Mouse (Mus musculus): ENCODE data around the gene Crhr1. TPM values are rescaled to one million over a fixed set of nuclear protein-coding genes. Genes with fewer than 3 reads are reported as not detected.
"Not testable (repeated sequence)": the region's sequence is repeated elsewhere in the genome, so short reads cannot be mapped to it uniquely, and the experiment has no call there.

Crhr1 gene
- total and polyA plus RNA-seq, 2 experiments from 2014 or later: 6.9 to 16.7 TPM

- no peaks in the 10 kb centered on the region for H3K36me3 ChIP-seq (ENCODE audit: insufficient read depth)
- H3K27ac ChIP-seq (ENCODE audit: low read depth, low read length): no peak overlapping the region
- no peak overlapping the region for H3K4me2 ChIP-seq (ENCODE audit: low read depth)
- ATAC-seq: no peak
- 75% methylated on average over 3 of the region's 3 CpGs for WGBS
- H3K9ac ChIP-seq: no peak overlapping the region
- DNase-seq: no peak
- no peaks in the 10 kb centered on the region for H3K27me3 ChIP-seq (ENCODE audit: insufficient read depth, low read length)
- H3K4me3 ChIP-seq (ENCODE audit: low read depth, low read length): no peak overlapping the region
- no peaks in the 10 kb centered on the region for H3K9me3 ChIP-seq (ENCODE audit: low read length)
- H3K4me1 ChIP-seq (ENCODE audit: insufficient read depth): no peaks in the 10 kb centered on the region; the same call in 1 of the 2 replicates
- no peak for TF ChIP-seq CTCF (IDR thresholded peaks at IDR 0.05; ENCODE audit: low read depth)
Measured at GRCm38 (mm10) chr11:104209041-104209440, 76.4 kb downstream of the Crhr1 start.

- Histone ChIP-seq H3K4me2 (ENCODE audit: low read depth) (no peak overlapping the region), H3K4me3 (ENCODE audit: low read depth, low read length) (no peak overlapping the region), H3K36me3 (ENCODE audit: insufficient read depth) (no peaks in the 10 kb centered on the region), H3K9ac (no peak overlapping the region), H3K27ac (ENCODE audit: low read depth, low read length) (no peak overlapping the region), H3K27me3 (ENCODE audit: insufficient read depth, low read length) (no peaks in the 10 kb centered on the region), H3K4me1 (ENCODE audit: insufficient read depth) (no peaks in the 10 kb centered on the region; the same call in 1 of the 2 replicates), H3K9me3 (ENCODE audit: low read length) (no peaks in the 10 kb centered on the region)
- ATAC-seq: no peak
- no peak for DNase-seq
- 80% methylated on average over 6 of the region's 6 CpGs for WGBS
- no peak for TF ChIP-seq CTCF (IDR thresholded peaks at IDR 0.05; ENCODE audit: low read depth)
Measured at GRCm38 (mm10) chr11:104211251-104211650, 78.6 kb downstream of the Crhr1 start.

- H3K4me3 ChIP-seq (ENCODE audit: low read depth, low read length); H3K27ac ChIP-seq (ENCODE audit: low read depth, low read length); DNase-seq; H3K27me3 ChIP-seq (ENCODE audit: insufficient read depth, low read length); H3K36me3 ChIP-seq (ENCODE audit: insufficient read depth); H3K4me1 ChIP-seq (ENCODE audit: insufficient read depth); H3K9me3 ChIP-seq (ENCODE audit: low read length); H3K9ac ChIP-seq; H3K4me2 ChIP-seq (ENCODE audit: low read depth); ATAC-seq: not testable (repeated sequence)
- 96% methylated on average over 5 of the region's 5 CpGs for WGBS
Measured at GRCm38 (mm10) chr11:104214128-104214527, 81.5 kb downstream of the Crhr1 start.

- no peak for ATAC-seq
- no peaks in the 10 kb centered on the region for H3K4me1 ChIP-seq (ENCODE audit: insufficient read depth)
- no peak overlapping the region for H3K4me3 ChIP-seq (ENCODE audit: low read depth, low read length)
- no peaks in the 10 kb centered on the region for H3K36me3 ChIP-seq (ENCODE audit: insufficient read depth)
- H3K9me3 ChIP-seq (ENCODE audit: low read length): no peaks in the 10 kb centered on the region
- 26% methylated on average over 3 of the region's 3 CpGs for WGBS
- TF ChIP-seq CTCF (IDR thresholded peaks at IDR 0.05; ENCODE audit: low read depth): no peak
- no peak overlapping the region for H3K27ac ChIP-seq (ENCODE audit: low read depth, low read length)
- H3K9ac ChIP-seq: no peak overlapping the region
- H3K27me3 ChIP-seq (ENCODE audit: insufficient read depth, low read length): no peaks in the 10 kb centered on the region
- no peak overlapping the region for H3K4me2 ChIP-seq (ENCODE audit: low read depth)
- DNase-seq: peak; percentile 34
Measured at GRCm38 (mm10) chr11:104218075-104218474, 85.4 kb downstream of the Crhr1 start.

GRCm38 (mm10) chr11:104220291-104220690, 87.6 kb downstream of the Crhr1 start:
- Histone ChIP-seq H3K36me3 (ENCODE audit: insufficient read depth) (no peaks in the 10 kb centered on the region), H3K9me3 (ENCODE audit: low read length) (no peaks in the 10 kb centered on the region), H3K27ac (ENCODE audit: low read depth, low read length) (no peak overlapping the region), H3K9ac (no peak overlapping the region), H3K4me2 (ENCODE audit: low read depth) (no peak overlapping the region), H3K4me3 (ENCODE audit: low read depth, low read length) (no peak overlapping the region), H3K4me1 (ENCODE audit: insufficient read depth) (no peaks in the 10 kb centered on the region), H3K27me3 (ENCODE audit: insufficient read depth, low read length) (no peaks in the 10 kb centered on the region)
- no peak for TF ChIP-seq CTCF (IDR thresholded peaks at IDR 0.05; ENCODE audit: low read depth)
- 74% methylated on average over 4 of the region's 4 CpGs for WGBS
- ATAC-seq (no peak), DNase-seq (no peak)

- Histone ChIP-seq H3K27ac (ENCODE audit: low read depth, low read length) (no peak overlapping the region), H3K4me1 (ENCODE audit: insufficient read depth) (no peaks in the 10 kb centered on the region), H3K27me3 (ENCODE audit: insufficient read depth, low read length) (no peaks in the 10 kb centered on the region), H3K36me3 (ENCODE audit: insufficient read depth) (no peaks in the 10 kb centered on the region), H3K4me2 (ENCODE audit: low read depth) (no peak overlapping the region), H3K9ac (no peak overlapping the region), H3K4me3 (ENCODE audit: low read depth, low read length) (no peak overlapping the region), H3K9me3 (ENCODE audit: low read length) (no peaks in the 10 kb centered on the region)
- DNase-seq (no peak), ATAC-seq (no peak)
- no peak for TF ChIP-seq CTCF (IDR thresholded peaks at IDR 0.05; ENCODE audit: low read depth)
- WGBS: 75% methylated on average over 5 of the region's 5 CpGs
Measured at GRCm38 (mm10) chr11:104221751-104222150, 89.1 kb downstream of the Crhr1 start.

GRCm38 (mm10) chr11:104223301-104223700, 90.6 kb downstream of the Crhr1 start:
- Histone ChIP-seq H3K27me3 (ENCODE audit: insufficient read depth, low read length) (no peaks in the 10 kb centered on the region), H3K9me3 (ENCODE audit: low read length) (no peaks in the 10 kb centered on the region), H3K9ac (no peak overlapping the region), H3K27ac (ENCODE audit: low read depth, low read length) (no peak overlapping the region), H3K36me3 (ENCODE audit: insufficient read depth) (no peaks in the 10 kb centered on the region), H3K4me2 (ENCODE audit: low read depth) (no peak overlapping the region), H3K4me3 (ENCODE audit: low read depth, low read length) (no peak overlapping the region), H3K4me1 (ENCODE audit: insufficient read depth) (no peaks in the 10 kb centered on the region)
- no peak for DNase-seq
- WGBS: 88% methylated on average over 9 of the region's 9 CpGs
- ATAC-seq: no peak
- no peak for TF ChIP-seq CTCF (IDR thresholded peaks at IDR 0.05; ENCODE audit: low read depth)

Other genes with a start within 250 kb of the Crhr1 start
- 106 and 134 TPM in 2 replicates for gene Nsf, start 178.8 kb upstream of the Crhr1 start, total RNA-seq (2014; rRNA removed)
- 121 and 184 TPM in 2 replicates for gene Nsf, start 178.8 kb upstream of the Crhr1 start, polyA plus RNA-seq (2015; fragmentation: Nextera tagmentation; extraction: Ambion mirVana)
- 202 and 208 TPM in 2 replicates for gene Arf2, start 166.1 kb upstream of the Crhr1 start, total RNA-seq (2014; rRNA removed)
- gene Arf2, start 166.1 kb upstream of the Crhr1 start, polyA plus RNA-seq (2015; fragmentation: Nextera tagmentation; extraction: Ambion mirVana): 228 and 234 TPM in 2 replicates
- gene Sppl2c, start 53.5 kb downstream of the Crhr1 start, total RNA-seq (2014; rRNA removed): 0.19 TPM in 1 of 2 replicates, not detected in the other
- not detected in 2 replicates for gene Sppl2c, start 53.5 kb downstream of the Crhr1 start, polyA plus RNA-seq (2015; fragmentation: Nextera tagmentation; extraction: Ambion mirVana)
- 582 and 641 TPM in 2 replicates for gene Mapt, start 98.5 kb downstream of the Crhr1 start, total RNA-seq (2014; rRNA removed)
- 985 and 1,388 TPM in 2 replicates for gene Mapt, start 98.5 kb downstream of the Crhr1 start, polyA plus RNA-seq (2015; fragmentation: Nextera tagmentation; extraction: Ambion mirVana)

Measured in forebrain, postnatal 0 days (tissue).